Mouse (Mus musculus) brain, embryonic 14.5 days (tissue): Measurements from ENCODE around the gene Gm32742.

Source experiments
- CTCF ChIP-seq: fragments of 200-500 bp; IDR thresholded peaks from 2 replicates; pipeline ENCODE4 v1.5.1; 2012; ENCODE audit warnings: inconsistent platforms, mild to moderate bottlenecking, moderate library complexity, borderline replicate concordance; ENCODE audit not compliant: insufficient read depth, insufficient read length; ENCODE audit errors: extremely low read depth
- POLR2A ChIP-seq: fragments of 200-500 bp; IDR thresholded peaks from 2 replicates; pipeline ENCODE4 v1.6.1; 2012; ENCODE audit warnings: mild to moderate bottlenecking, inconsistent platforms, borderline replicate concordance; ENCODE audit not compliant: poor library complexity, insufficient read depth, insufficient read length, severe bottlenecking; ENCODE audit errors: extremely low read depth

DNA sequence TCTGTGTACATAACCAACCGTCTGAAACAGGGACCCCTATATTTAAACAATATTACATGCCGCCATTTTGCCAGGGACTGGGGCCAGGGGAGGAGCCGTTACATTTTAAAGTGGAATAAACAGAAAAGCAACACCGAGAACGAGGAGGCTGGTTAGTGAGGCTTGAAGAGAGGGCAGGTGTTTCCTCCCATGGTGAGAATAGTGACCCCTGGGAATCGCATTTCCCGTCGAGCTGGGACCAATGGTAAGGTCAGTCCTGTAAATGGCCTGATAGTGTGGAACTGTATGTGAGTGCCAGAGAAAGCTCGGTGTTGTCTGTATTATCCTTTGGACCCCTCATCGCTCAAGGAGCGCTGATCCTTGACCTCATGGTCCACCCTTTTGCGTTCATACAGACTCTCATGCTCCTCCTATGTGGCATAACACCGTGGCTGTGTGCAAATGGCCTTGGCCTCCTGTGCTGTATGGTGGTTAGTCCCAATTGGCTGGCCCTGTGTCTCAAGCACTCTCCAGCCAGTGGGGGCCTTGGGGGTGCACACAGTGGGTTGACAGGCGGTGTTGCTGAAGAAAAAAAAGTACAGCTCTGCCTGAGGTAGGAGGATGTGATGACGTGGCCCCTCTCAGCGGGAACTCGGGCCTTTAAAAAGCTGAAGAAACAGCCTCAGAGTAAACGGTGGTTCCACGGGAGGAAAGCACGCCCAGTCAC lies 47.9 kb upstream of the Gm32742 start, which contains the start of gene Pou2af1:
- TF ChIP-seq POLR2A (no peak), CTCF (no peak)
